Mouse (Mus musculus) heart, embryonic 10.5 days (tissue): ENCODE results near the gene Faf1. TPM values are rescaled to one million over a fixed set of nuclear protein-coding genes. Genes with fewer than 3 reads are reported as not detected.

Experiments used
- DNase-seq: peaks from one replicate; pipeline ENCODE4 v3.0.0-alpha.2; 2017; ENCODE audit warnings: low spot score
- H3K27ac ChIP-seq: fragments of 300-500 bp; sonication (generic); 2 replicates; pipeline ENCODE4 v1.5.1; 2016; ENCODE audit warnings: mild to moderate bottlenecking
- H3K27me3 ChIP-seq: fragments of 300-500 bp; sonication (generic); 2 replicates; pipeline ENCODE4 v1.6.1; 2016; ENCODE audit warnings: mild to moderate bottlenecking; ENCODE audit not compliant: poor library complexity, insufficient read depth, severe bottlenecking
- H3K36me3 ChIP-seq: fragments of 300-500 bp; sonication (generic); 2 replicates; pipeline ENCODE4 v1.6.1; 2016; ENCODE audit warnings: mild to moderate bottlenecking, moderate library complexity
- H3K4me1 ChIP-seq: fragments of 300-500 bp; sonication (generic); 2 replicates; pipeline ENCODE4 v1.6.1; 2016; ENCODE audit warnings: mild to moderate bottlenecking
- H3K4me3 ChIP-seq: fragments of 300-500 bp; sonication (generic); 2 replicates; pipeline ENCODE4 v1.5.1; 2016; ENCODE audit warnings: mild to moderate bottlenecking, moderate library complexity
- H3K9me3 ChIP-seq: fragments of 300-500 bp; sonication (generic); 2 replicates; pipeline ENCODE4 v1.6.1; 2016; ENCODE audit warnings: mild to moderate bottlenecking, moderate library complexity
- WGBS: fragments of 180-500 bp; shearing (Covaris S2); methylation state at CpG from one replicate; pipeline ENCODE4 v1.1.7; 2016; 5-methylcytosine and 5-hydroxymethylcytosine counted together
- polyA plus RNA-seq: library from polyadenylated mRNA; unstranded; fragments of >200 nt; fragmentation: Nextera tagmentation; extraction: Ambion mirVana; gene quantifications from 2 replicates; pipeline ENCODE4 v1.2.1, GENCODE M21; 2016

Faf1 gene
- polyA plus RNA-seq, 1 experiment from 2014 or later = 27.0 TPM

DNA sequence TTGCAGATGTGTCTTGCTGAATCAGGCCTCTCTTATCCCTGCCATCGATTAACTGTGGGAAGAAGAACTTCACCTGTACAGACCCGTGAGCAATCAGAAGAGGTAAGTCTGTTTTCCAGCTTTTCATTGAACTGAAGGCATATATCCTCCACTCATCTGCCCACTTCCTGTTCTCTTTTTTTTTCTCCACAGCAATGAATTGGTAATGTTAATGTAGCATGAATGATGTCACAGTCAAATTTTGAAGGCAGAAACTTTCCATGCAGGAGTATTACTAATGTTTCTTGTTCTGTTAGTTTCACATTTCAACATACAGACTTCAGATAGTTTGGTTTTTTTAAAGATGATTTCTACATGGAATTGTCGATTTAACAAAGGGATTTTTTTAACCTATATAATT, 153.4 kb downstream of the Faf1 start:
- no peak overlapping the region for H3K27ac ChIP-seq
- no peak overlapping the region for H3K4me3 ChIP-seq
- peaks cover 15% of the 10 kb centered on the region for H3K36me3 ChIP-seq
- H3K9me3 ChIP-seq = no peaks in the 10 kb centered on the region
- no peaks in the 10 kb centered on the region for H3K4me1 ChIP-seq
- H3K27me3 ChIP-seq = no peaks in the 10 kb centered on the region
- no peak for DNase-seq
- 88% methylated on average over 3 of the region's 3 CpGs for WGBS

DNA sequence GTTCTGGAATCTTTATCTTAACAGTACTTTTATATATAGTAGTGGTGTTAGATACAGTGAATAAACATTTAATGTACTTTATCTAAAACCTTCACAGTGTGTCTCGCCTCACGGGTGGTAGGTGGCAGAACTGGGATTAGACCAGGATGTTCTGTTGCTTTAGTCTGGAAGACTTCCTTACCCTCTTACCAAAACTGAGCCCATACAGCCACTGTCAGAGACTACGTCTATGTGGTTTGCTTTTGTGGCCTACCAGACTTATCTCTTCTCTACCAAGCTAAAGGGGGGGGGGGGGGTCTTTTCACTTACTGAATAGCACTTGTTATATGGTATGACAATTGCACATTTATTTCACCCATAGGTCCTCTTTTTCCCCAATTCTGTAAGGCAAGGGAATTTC, 181.5 kb downstream of the Faf1 start:
- WGBS = 64% methylated on average over 3 of the region's 3 CpGs
- Histone ChIP-seq H3K27me3 (no peaks in the 10 kb centered on the region), H3K4me3 (no peak overlapping the region), H3K9me3 (no peaks in the 10 kb centered on the region), H3K36me3 (no peaks in the 10 kb centered on the region), H3K4me1 (peaks cover 23% of the 10 kb centered on the region), H3K27ac (no peak overlapping the region)
- DNase-seq = no peak

DNA sequence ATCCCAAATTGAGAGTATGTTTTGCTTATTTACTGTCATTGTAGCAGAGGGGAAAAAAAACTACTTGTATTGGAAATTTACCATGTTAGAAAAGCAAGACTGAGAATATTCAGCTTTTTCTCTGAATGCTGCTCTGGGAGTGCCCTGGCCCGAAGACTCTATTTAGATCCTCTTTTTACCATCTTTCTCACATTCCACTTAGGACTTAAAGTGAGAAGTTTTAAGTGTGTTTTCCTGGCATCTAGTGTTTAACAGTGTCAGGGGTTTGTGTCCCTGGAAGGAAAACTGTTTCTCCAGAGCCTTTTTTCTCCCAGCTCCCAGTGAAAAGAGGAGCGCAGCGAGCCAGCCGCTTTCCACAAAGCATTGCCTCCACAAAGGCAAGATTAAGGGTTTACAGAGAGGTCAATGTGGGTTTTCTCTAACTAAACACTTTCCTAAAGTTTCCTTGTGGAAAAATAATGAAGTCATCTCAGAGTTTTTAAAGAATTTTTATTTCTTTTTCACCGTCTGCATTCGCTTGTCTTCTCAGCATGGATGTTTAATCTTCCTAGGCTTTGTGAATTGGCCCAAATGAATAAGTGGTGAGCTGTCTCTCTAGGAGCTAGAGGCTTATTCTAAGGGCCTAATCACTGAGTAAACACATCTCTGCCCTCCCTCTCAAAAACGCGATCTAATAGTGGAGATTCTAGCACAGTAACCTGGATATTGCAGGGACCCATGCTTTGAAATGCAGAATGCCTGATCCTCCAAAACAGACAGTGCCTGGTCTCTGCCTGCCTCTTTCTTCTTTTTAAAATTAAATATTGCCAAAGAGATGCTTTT, 182.4 kb downstream of the Faf1 start:
- Histone ChIP-seq H3K27ac (peak overlapping the region; percentile 36; the same call in 1 of the 2 replicates), H3K9me3 (no peaks in the 10 kb centered on the region), H3K27me3 (no peaks in the 10 kb centered on the region), H3K4me1 (peaks cover 23% of the 10 kb centered on the region), H3K4me3 (no peak overlapping the region), H3K36me3 (no peaks in the 10 kb centered on the region)
- no peak for DNase-seq
- 52% methylated on average over 8 of the region's 8 CpGs for WGBS

DNA sequence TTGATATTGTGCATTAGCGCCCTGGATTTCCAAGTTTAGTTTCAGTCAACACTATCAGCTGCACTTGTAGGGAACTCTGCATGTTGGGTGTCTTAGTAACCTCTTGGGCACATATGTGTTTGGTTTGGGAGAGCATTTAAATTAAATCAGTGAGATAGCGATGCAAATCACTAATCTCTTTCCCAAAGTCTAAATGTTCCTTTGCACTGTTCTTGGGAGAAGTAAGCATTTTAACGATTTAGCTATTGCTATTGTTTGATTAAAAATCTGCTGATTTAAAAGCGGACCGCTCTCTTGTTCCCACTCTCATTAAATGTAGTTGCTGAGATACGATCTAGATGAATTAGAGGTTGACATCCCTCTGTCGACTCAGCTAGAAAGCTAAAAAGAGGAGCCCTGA, 183.0 kb downstream of the Faf1 start:
- H3K4me3 ChIP-seq = no peak overlapping the region
- H3K4me1 ChIP-seq = peaks cover 23% of the 10 kb centered on the region
- DNase-seq = no peak
- H3K36me3 ChIP-seq = 0 out of 2 replicates have a peak, but pooled peaks cover 2% of the 10 kb centered on the region
- no peaks in the 10 kb centered on the region for H3K9me3 ChIP-seq
- 71% methylated on average over 7 of the region's 7 CpGs for WGBS
- peak overlapping the region; percentile 56; the same call in 1 of the 2 replicates for H3K27ac ChIP-seq
- H3K27me3 ChIP-seq = no peaks in the 10 kb centered on the region

DNA sequence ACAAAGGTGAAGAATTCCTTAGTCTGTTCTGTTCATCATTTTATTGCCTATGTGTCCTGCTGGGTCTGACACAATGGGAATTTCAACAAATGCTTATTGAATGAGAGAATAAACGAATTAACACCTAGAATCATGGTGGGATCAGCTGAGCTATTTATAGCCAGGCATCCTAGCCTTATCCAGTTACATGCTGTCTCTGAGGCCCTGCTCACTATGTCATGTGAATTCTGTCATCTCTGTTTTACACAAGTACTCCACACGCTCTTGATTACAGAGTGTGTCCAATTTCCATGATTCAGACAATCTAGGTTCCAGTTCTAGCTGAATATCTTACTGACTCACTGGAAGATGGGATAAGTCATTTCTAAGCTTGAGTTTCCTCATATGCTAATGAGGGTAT, 183.9 kb downstream of the Faf1 start:
- Histone ChIP-seq H3K27me3 (no peaks in the 10 kb centered on the region), H3K4me1 (peaks cover 23% of the 10 kb centered on the region), H3K27ac (peak overlapping the region; percentile 56; the same call in 1 of the 2 replicates), H3K9me3 (no peaks in the 10 kb centered on the region), H3K4me3 (no peak overlapping the region), H3K36me3 (0 out of 2 replicates have a peak, but pooled peaks cover 2% of the 10 kb centered on the region)
- no peak for DNase-seq
- 40% methylated on average over 2 of the region's 2 CpGs for WGBS

DNA sequence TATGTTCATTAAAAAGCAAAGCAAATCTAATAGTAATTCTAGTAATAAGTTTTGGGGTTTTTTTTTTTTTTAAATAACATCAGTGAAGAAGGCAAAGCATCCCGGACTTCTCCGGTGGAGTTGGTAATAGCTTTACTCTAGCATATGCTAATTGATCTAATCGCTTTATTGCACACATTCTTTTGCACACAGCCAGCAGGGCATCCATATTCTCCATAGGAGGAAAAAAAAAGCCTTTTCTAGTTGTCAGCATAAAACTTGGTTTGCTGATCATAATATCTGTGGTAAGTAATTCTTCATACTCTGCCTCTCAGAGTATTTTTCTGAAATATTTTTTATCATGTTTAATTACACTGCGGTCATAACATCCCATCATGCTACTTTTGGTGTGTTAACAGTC, 185.9 kb downstream of the Faf1 start:
- Histone ChIP-seq H3K27me3 (no peaks in the 10 kb centered on the region), H3K4me1 (peaks cover 23% of the 10 kb centered on the region)
- WGBS = 92% methylated on average over 4 of the region's 4 CpGs

DNA sequence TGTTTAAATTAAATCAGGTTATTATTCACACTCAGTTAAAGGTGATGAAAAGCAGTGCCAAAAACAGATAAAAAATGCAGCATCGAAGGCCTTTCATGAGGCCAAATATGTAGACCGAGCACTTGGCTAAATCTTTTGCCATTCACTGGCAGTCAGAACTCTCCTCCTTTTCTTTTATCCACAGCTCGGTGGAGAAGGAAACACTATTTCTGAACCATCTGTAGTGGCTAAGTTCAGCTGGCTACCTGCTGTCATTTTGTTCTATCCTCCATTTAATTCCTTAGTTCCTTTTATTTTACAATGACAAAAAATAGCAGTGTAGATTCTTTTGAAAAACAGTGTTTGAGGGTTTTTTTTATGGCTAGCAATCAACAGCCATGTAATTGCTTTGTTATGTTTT, 186.6 kb downstream of the Faf1 start:
- DNase-seq = no peak
- Histone ChIP-seq H3K4me1 (peaks cover 23% of the 10 kb centered on the region), H3K27me3 (no peaks in the 10 kb centered on the region), H3K9me3 (no peaks in the 10 kb centered on the region), H3K27ac (no peak overlapping the region), H3K4me3 (no peak overlapping the region), H3K36me3 (0 out of 2 replicates have a peak, but pooled peaks cover 2% of the 10 kb centered on the region)
- 89% methylated on average over 3 of the region's 3 CpGs for WGBS

More for the DNA sequence above, 185.9 kb downstream of the Faf1 start:
- H3K27ac ChIP-seq = no peak overlapping the region
- no peak overlapping the region for H3K4me3 ChIP-seq
- no peaks in the 10 kb centered on the region for H3K9me3 ChIP-seq
- H3K36me3 ChIP-seq = 0 out of 2 replicates have a peak, but pooled peaks cover 2% of the 10 kb centered on the region
- DNase-seq = no peak

DNA sequence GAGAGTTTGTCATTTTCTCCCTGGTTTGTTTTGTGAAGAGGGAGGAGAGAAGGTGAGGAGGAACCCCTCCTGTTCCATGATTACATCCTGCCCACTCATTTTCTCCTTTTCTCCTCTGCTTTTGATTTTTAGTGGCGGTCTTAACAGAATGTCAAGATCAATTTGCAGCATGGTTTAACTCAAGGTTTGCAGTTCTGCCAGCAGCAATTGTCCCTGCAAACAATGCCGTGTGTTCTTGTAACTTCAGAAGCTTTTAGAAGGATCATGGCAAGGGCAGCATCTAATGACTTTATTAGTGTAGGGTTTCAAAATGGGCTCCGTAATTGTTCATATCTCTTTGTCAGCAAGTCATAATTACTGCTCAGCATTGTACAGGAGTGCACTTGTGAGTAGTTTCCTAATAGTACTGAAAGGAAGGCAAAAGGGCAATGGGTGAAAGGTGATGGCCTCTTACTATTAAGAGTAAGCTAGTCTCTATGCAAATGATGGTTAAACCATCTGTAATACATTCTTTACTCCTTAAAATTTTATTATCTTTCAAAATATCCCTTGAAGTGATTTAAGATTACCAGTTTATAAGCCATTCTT, 192.6 kb downstream of the Faf1 start:
- Histone ChIP-seq H3K36me3 (peaks cover 6% of the 10 kb centered on the region; the same call in 1 of the 2 replicates), H3K9me3 (no peaks in the 10 kb centered on the region), H3K27ac (no peak overlapping the region), H3K4me1 (no peaks in the 10 kb centered on the region), H3K27me3 (no peaks in the 10 kb centered on the region), H3K4me3 (no peak overlapping the region)
- no peak for DNase-seq
- 81% methylated on average over 3 of the region's 3 CpGs for WGBS

DNA sequence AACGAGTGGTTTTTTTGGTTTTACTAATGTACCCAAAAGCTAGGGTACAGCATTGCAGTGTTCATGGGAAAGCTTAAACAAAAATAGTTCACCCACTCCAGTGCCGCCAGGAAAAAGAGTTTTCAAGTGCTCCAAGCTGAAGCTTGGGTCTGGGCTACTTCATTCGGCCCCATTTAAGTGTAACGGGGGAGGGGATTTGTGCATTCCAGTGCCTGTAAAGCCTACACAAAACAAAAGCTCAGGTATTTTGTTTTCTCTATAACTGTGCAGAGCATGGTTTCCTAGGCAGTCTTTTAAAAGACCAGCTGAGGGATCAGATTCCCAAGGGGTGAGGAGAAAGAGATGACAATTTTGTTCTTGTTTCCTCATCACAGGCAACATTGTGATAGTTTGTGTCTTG, 207.9 kb downstream of the Faf1 start:
- Histone ChIP-seq H3K9me3 (no peaks in the 10 kb centered on the region), H3K4me1 (peaks cover 8% of the 10 kb centered on the region), H3K36me3 (no peaks in the 10 kb centered on the region), H3K4me3 (no peak overlapping the region), H3K27ac (no peak overlapping the region), H3K27me3 (no peaks in the 10 kb centered on the region)
- DNase-seq = no peak
- WGBS = 30% methylated on average over 4 of the region's 4 CpGs

DNA sequence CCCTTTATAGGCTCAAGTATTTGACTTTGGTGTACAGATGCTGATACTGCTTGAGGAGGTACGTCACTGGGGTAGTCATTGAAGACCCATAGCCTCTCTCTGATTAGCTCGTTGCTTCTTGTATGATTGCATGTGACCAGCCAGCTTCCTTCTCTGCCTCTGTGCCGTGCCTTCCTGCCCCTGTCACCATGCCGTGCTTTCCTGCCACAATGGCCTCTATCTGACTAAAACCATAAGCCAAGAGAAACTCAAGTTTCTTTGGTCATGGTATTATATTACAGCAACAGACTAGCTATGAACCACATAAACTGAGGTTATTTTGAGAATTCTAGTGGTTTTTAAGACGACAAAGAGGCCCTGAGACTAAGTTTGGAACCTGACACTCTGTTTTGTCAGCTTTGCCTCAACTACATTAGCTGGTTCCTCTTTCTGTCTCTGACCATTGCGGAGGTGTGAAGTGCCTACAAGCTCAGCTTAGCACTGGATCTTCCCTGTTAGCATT, 211.5 kb downstream of the Faf1 start:
- H3K4me3 ChIP-seq = no peak overlapping the region
- DNase-seq = no peak
- no peaks in the 10 kb centered on the region for H3K27me3 ChIP-seq
- peaks cover 13% of the 10 kb centered on the region for H3K36me3 ChIP-seq
- 90% methylated on average over 6 of the region's 6 CpGs for WGBS
- H3K4me1 ChIP-seq = peaks cover 8% of the 10 kb centered on the region
- no peak overlapping the region for H3K27ac ChIP-seq
- H3K9me3 ChIP-seq = no peaks in the 10 kb centered on the region

DNA sequence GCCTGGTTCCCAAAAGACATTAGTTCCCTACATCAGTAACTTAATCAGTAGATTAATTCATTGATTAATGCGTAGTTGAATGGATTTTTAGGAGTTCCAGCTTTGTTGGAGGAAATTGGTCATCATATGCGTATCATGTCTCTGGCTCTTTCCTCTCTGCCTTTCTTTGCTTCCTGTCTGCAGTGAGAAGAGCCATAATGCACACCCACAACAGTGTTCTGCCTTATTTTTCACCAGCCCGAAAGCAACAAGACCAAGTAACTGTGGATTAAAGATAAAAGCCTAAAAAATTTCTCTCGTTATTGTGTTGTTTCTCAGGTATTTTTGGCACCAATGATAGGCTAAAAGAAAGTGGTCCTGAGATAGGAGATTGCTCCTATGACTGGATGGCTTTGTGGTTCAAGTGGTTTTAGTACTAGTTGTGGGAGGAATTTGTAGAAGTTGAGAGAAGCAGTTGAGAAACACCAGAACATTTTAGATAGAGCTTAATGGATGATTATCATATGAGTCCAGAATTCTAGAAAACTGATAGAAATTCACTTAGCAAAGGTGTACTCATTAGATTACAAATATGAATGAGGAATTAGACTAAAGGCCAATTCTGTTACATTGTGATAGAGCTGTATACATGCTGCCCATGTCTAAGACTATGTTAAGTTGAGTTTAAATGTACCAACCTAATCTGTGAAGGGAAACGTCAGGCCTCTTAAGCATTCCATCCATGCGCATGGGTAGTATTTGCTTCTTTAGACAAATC, 221.6 kb downstream of the Faf1 start:
- H3K36me3 ChIP-seq = 0 out of 2 replicates have a peak, but pooled peaks cover 2% of the 10 kb centered on the region
- no peak overlapping the region for H3K4me3 ChIP-seq

DNA sequence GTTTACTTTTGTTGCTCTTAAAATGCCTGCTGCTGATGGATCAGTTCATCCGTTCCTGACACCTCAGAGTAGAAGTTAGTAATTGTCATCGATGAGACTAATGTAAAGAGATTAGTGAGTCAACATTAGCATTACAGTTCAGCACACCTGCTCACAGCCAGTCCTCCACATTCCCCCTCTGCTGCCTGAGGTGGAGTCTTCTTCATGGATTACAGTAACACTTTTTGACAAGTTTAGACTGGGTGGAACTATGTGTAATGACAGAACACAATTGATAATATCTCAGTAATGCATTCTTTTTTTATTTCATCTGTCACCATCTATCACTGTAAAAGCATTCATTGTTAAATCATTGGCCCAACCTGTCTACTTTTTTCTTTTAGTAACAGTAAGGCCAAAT, 224.7 kb downstream of the Faf1 start:
- no peaks in the 10 kb centered on the region for H3K4me1 ChIP-seq

More for the DNA sequence above, 221.6 kb downstream of the Faf1 start:
- WGBS = 87% methylated on average over 6 of the region's 6 CpGs
- H3K27ac ChIP-seq = no peak overlapping the region
- DNase-seq = no peak
- H3K27me3 ChIP-seq = no peaks in the 10 kb centered on the region
- H3K9me3 ChIP-seq = no peaks in the 10 kb centered on the region
- H3K4me1 ChIP-seq = no peaks in the 10 kb centered on the region

More for the DNA sequence above, 224.7 kb downstream of the Faf1 start:
- Histone ChIP-seq H3K36me3 (0 out of 2 replicates have a peak, but pooled peaks cover 2% of the 10 kb centered on the region), H3K9me3 (no peaks in the 10 kb centered on the region), H3K27ac (no peak overlapping the region), H3K4me3 (no peak overlapping the region), H3K27me3 (no peaks in the 10 kb centered on the region)
- 88% methylated on average over 2 of the region's 2 CpGs for WGBS
- no peak for DNase-seq
